Mouse (Mus musculus) adrenal gland, postnatal 10 days (tissue): Measurements from ENCODE around the gene Ptger2. TPM values are rescaled to one million over a fixed set of nuclear protein-coding genes. Genes with fewer than 3 reads are reported as not detected.

Experiments used
- DNase-seq: peaks from one replicate; pipeline ENCODE4 v3.0.0; 2021; ENCODE audit warnings: mixed read lengths
- microRNA-seq: library from miRNA; unstranded; fragments of <30 nt; microRNA quantifications from one replicate; pipeline ENCODE4 v1.2.0, GENCODE M21; 2021
- total RNA-seq, 2 experiments: library from RNA; stranded (reverse); gene quantifications; 2 replicates each; pipeline ENCODE4 v1.2.3; 2021

Gene Ptger2
- total RNA-seq, 2 experiments from 2014 or later: 1.3 to 1.5 TPM

GRCm38 (mm10) chr14:45049689-45050418, 61.9 kb downstream of the Ptger2 start:
- peak; percentile 20 for DNase-seq

GRCm38 (mm10) chr14:45050419-45050776, 62.4 kb downstream of the Ptger2 start:
- no peak for DNase-seq

- no peak for DNase-seq
These were observed 63.1 kb downstream of the Ptger2 start for GRCm38 (mm10) chr14:45051116-45051515.

Small RNAs within 50 kb of the gene (microRNA-seq; reads per million reads assigned to microRNA genes)
- not detected for gene Mir327

Other genes starting within 250 kb of the Ptger2 start
- not detected for gene Gm8267, start 237.9 kb upstream of the Ptger2 start, total RNA-seq
- not detected for gene Ptgdr, start 128.8 kb upstream of the Ptger2 start, total RNA-seq
- 1 to 10 TPM; 1.1 to 3.4 TPM for gene Gpr137c, start 231.5 kb downstream of the Ptger2 start, total RNA-seq
- 10 to 100 TPM; 13.7 to 20.6 TPM for gene Txndc16, start 232.1 kb downstream of the Ptger2 start, total RNA-seq